Mouse (Mus musculus) embryonic stem cell, embryonic (primary cell): ENCODE results near the gene Tectb.

Experiments used
- CTCF ChIA-PET, 4 experiments: fragments of 300-600 bp in 2 of 4; fragments of 350-600 bp in 2 of 4; sonication (Branson Sonifier 250); formaldehyde crosslinking; loops; one replicate each; lab custom pipeline; 2022; ENCODE audit warnings: inconsistent platforms in 2 of 4; lab: Charles Lee
- POLR2A ChIA-PET, 4 experiments: fragments of 300-600 bp in 2 of 4; fragments of 350-600 bp in 2 of 4; sonication (Branson Sonifier 250); formaldehyde crosslinking; loops; one replicate each; lab custom pipeline; 2022; ENCODE audit warnings: antibody characterized with exemption in 4 of 4, inconsistent platforms in 1 of 4; lab: Charles Lee

Tectb gene

DNA sequence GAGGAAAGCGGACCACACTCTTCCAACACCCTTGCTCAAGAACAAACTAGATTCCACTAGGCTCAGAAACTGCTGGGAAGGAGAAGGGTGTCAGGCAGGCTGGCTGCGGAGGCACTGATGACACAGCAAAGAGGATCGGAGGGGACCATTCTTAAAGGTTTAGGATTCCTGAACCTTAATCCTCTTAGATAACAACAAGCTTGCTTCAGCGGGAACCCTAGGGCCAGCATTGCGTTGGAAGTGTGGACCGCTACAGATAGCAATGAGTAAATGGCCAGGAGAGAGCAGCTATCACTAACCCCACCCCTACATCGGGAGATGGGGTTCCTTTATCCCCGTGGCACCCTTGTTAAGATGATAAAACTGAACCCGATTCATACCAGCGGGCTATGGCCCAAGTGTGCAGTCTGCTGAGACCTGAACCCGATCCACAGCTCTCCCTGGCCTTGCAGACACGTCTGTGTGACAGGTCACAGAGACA is 38.2 kb downstream of the Tectb start:
- CTCF ChIA-PET, result interaction anchor here (0.6 to 2.9 kb wide), 49 partner anchors 8 to 1180 kb away, joined by 3 to 28 read pairs (median 4); partner anchors contain the start of genes Vti1a (in 1 of the 4) and Zdhhc6 (in 1 of the 4)
- POLR2A ChIA-PET, result interaction anchor here in 3 of 4 experiments (0.5 to 2.8 kb wide), 12 partner anchors 8 to 1619 kb away, joined by 3 to 15 read pairs (median 4); no protein-coding TSS in a partner anchor

DNA sequence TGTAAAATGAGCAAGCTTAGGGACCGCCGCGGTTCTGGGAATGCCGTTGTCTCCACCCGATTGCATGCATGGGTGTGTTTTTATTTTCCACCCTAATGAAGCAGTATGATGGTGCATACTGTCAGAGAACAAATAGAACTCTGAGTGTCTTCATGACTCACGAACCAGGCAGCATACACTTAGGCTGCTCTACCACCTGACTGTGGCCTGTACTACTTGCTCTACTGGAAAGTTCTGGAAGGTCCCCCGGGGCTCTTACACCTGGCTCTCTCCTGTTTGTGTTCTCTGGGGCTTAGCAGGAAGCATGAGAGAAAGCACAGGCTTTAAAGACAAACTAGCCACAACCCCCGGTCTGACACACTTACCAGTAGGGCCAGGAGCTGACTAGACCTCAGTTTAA is 38.8 kb downstream of the Tectb start:
- POLR2A ChIA-PET, result interaction anchor here in 3 of 4 experiments (0.5 to 2.8 kb wide), 10 partner anchors 8 to 396 kb away, joined by 3 to 15 read pairs (median 4); no protein-coding TSS in a partner anchor
- CTCF ChIA-PET, result interaction anchor here in 3 of 4 experiments (0.6 to 2.9 kb wide), 27 partner anchors 8 to 1180 kb away, joined by 3 to 28 read pairs (median 5); partner anchors contain the start of genes Vti1a (in 1 of the 3) and Zdhhc6 (in 1 of the 3)

DNA sequence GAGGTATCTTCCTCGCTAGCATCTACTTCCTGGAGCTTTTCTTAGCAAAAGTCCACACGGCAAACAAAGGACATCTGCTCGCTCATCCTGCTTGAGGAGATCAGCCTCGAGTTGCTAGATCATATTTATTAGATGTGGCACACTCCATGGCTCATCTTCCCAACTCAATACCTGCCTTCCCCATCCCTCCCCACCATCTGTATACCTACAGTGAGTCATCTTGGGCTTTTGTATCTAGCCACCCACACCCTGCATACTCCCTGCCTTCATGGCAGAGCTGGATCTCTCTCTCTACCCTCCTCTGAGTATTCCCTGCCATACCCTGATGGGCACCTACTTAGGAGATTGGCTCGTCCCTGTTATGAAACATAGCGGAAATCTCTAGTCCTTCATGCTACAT is 40.7 kb downstream of the Tectb start:
- ChIA-PET CTCF (interaction anchor here in 2 of 4 experiments (0.6 to 0.7 kb wide), 2 partner anchors 14 to 335 kb away, joined by 3 read pairs; no protein-coding TSS in a partner anchor), POLR2A (interaction anchor here in 2 of 4 experiments (1.0 to 2.8 kb wide), 3 partner anchors 10 to 70 kb away, joined by 3 to 7 read pairs (median 4); no protein-coding TSS in a partner anchor)

DNA sequence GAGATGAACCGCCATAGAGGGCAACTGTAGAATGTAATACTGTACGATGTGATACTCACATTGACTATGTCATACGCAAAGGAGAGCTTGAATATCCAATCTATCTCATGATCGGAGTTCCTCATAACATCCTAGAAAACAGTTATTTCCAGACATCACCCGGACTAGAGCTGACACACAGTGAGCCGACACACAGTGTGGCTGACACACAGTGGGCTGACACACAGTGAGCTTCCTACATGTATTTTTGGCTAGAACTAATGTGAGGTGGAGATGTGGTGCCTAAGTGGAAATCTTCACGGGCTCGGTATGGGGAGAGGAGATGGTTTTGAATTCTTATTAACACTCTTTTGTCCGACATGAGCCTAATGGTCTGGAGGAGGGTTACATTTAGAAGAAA is 41.7 kb downstream of the Tectb start:
- ChIA-PET CTCF (interaction anchor here in 1 of 4 experiments (1.0 kb wide), 1 partner anchor 9 kb away, joined by 4 read pairs; no protein-coding TSS in a partner anchor), POLR2A (interaction anchor here in 2 of 4 experiments (0.6 to 2.8 kb wide), 5 partner anchors 9 to 1252 kb away, joined by 3 to 7 read pairs (median 4); no protein-coding TSS in a partner anchor)

DNA sequence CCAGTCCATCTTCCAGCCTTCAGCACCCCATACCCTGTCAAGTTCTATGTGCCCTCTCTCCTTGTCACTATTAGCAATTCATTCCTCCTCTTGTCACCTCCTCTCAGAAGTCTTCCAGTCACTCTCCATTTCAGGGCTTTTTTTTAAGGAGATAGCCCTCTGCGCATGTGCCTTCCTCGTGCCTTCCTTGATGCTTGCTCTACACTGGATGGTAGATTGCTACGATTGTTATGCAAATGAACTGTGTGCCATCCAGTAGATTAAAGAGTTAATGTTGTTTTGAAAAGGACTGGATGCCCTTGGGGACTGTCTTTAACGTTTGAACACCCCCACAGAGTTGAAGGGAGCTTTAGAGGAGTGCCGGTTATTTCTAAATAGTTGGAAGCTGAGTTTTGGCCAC is 46.1 kb downstream of the Tectb start:
- ChIA-PET POLR2A (interaction anchor here in 2 of 4 experiments (1.0 to 3.2 kb wide), 9 partner anchors 8 to 1336 kb away, joined by 3 to 16 read pairs (median 4); partner anchors contain the start of genes Vti1a (in 1 of the 2) and Zdhhc6 (in 1 of the 2)), CTCF (interaction anchor here in 3 of 4 experiments (0.7 to 2.1 kb wide), 4 partner anchors 9 to 106 kb away, joined by 3 to 7 read pairs (median 5); no protein-coding TSS in a partner anchor)

DNA sequence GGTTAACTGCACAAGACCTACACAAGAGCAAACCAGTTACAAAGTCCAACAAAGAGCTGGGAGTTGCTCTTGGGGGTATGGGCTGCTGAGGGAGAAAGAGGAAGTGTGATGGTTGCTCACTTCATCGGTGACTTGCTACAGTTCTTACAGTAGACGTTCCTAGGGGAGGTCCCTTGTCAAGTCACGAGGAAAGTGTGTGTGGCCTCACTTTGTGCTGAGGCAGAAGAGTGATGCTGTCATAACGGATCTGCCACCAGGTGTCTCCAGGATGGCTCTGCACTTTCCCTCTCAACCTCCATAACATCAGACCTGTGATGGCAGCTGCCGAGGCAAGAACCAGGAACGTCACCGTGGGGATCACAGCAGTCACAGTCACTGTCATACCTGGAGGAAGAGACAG is 46.6 kb downstream of the Tectb start:
- ChIA-PET CTCF (interaction anchor here in 3 of 4 experiments (0.7 to 1.5 kb wide), 3 partner anchors 9 to 77 kb away, joined by 3 to 7 read pairs (median 4); no protein-coding TSS in a partner anchor), POLR2A (interaction anchor here in 2 of 4 experiments (0.6 to 3.2 kb wide), 9 partner anchors 8 to 1336 kb away, joined by 3 to 16 read pairs (median 4); partner anchors contain the start of genes Vti1a (in 1 of the 2) and Zdhhc6 (in 1 of the 2))

DNA sequence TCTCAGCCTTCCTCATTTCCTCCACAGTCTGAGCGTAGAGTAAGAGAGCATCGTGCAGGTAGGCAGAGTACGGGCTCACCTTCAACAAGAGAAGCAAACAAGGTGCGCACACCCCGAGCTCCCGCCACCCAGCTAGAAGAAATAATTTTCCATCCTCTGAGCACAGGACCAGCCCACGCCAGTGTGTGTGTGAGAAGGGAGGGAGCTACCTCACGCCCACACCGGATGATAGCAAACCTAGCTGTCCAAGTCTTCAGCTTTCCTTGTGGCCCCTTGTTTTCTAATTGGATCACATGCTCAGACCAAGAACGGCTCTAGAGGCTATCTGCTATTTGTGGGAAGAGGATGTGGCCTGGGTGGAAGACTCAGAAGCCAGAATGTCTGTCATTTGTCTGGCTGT is 50.5 kb downstream of the Tectb start:
- CTCF ChIA-PET, result interaction anchor here (0.5 to 2.1 kb wide), 7 partner anchors 13 to 969 kb away, joined by 3 to 12 read pairs (median 4); no protein-coding TSS in a partner anchor
- POLR2A ChIA-PET, result interaction anchor here in 3 of 4 experiments (0.7 to 2.6 kb wide), 6 partner anchors 9 to 25 kb away, joined by 3 to 8 read pairs (median 4); no protein-coding TSS in a partner anchor

DNA sequence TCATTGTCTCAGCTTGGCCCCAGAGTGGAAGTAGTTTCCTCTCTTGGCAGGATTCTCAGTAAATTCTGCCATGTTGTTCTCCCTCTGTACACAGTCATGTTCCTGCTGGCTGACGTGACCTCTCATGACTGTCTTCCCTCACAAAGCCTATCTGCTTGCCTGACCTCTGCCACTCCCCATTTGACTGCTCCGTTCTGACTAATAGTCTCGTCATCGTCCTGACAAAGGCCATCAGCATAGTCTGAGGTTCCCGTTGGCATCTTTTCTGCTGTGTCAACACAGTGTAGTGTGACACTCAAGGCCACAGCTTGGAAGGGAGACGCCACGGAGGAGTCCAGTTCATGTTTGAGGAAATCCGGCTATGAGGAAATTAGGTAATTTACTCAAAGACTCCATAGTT is 51.6 kb downstream of the Tectb start:
- ChIA-PET CTCF (no interaction called here), POLR2A (interaction anchor here in 2 of 4 experiments (0.6 to 1.6 kb wide), 2 partner anchors 22 to 172 kb away, joined by 4 read pairs; no protein-coding TSS in a partner anchor)

DNA sequence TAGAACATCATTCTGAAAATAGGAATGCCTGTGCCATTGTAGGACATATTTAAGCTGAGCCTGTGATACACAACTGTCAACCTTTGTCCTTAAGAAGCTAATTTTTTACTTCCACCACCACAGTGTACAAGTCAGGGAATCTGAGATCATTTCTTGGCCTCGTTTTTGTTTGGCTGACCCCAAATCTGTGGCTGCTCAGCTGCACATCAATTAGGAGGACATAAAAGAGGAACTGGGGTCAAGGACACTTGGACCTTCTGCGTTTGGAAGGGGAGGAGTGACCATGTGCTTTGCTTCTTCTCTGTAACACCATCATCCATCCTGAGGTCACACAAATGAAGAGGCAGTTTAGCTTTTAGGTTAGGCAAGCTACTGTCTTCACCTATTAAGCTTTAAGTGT is 55.5 kb downstream of the Tectb start:
- CTCF ChIA-PET, result interaction anchor here in 2 of 4 experiments (0.7 to 3.3 kb wide), 2 partner anchors 18 to 468 kb away, joined by 3 to 10 read pairs; no protein-coding TSS in a partner anchor
- POLR2A ChIA-PET, result interaction anchor here in 1 of 4 experiments (0.9 to 2.3 kb wide), 2 partner anchors 18 to 66 kb away, joined by 3 to 9 read pairs; no protein-coding TSS in a partner anchor

DNA sequence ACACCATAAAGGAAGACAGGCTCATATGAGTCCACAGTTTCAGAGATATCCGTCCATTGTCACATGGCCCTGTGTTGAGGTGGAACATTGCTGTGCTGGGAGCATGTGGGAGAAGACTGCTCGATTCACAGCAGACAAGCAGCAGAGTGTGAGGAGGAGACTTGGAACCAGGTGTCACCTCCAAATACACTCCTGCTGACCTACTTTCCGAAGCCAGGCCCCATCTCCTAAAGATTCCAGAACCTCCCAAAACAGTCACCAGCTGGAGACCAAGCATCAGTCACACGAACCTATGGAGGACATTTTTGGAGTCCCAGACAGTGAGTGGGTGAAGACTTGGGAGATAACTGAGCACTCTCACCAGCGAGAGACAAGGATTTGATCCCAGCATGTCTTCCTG is 56.0 kb downstream of the Tectb start:
- CTCF ChIA-PET, result interaction anchor here in 1 of 4 experiments (3.3 kb wide), 1 partner anchor 19 kb away, joined by 10 read pairs; no protein-coding TSS in a partner anchor

DNA sequence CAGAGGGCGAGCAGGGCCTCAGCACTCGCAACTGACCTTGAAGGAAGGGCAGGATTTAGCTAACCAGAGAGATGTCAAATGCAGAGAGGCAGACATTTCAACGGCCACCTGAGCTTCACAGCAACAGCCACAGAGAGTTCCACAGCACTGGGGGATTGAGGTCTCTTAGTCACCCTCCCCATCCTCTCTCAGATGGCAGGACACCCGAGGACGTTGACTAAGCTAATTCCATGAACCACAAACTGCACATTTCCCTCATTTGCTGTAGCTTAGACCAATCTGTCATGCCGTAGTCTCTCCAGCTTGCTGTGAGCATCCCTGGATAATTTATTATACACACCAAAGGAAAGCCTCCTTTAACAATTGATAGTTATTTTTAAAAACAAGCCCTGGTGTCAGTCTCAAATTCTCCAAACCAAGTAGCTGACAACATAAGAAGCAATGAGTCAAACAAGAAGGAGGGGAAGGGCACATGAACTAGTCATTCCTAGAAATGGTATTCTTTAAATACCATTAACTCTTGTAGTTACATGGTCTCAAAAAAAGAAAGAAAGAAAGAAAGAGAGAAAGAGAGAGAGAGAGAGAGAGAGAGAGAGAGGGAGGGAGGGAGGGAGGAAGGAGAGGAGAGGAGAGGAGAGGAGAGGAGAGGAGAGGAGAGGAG is 59.4 kb downstream of the Tectb start:
- ChIA-PET POLR2A (interaction anchor here in 2 of 4 experiments (0.6 to 2.8 kb wide), 3 partner anchors 10 to 197 kb away, joined by 3 to 8 read pairs (median 4); no protein-coding TSS in a partner anchor), CTCF (interaction anchor here in 2 of 4 experiments (0.5 to 0.8 kb wide), 2 partner anchors 41 to 962 kb away, joined by 3 to 5 read pairs; no protein-coding TSS in a partner anchor)

More for the DNA sequence above, 56.0 kb downstream of the Tectb start:
- POLR2A ChIA-PET, result interaction anchor here in 1 of 4 experiments (0.9 kb wide), 1 partner anchor 66 kb away, joined by 3 read pairs; no protein-coding TSS in a partner anchor

DNA sequence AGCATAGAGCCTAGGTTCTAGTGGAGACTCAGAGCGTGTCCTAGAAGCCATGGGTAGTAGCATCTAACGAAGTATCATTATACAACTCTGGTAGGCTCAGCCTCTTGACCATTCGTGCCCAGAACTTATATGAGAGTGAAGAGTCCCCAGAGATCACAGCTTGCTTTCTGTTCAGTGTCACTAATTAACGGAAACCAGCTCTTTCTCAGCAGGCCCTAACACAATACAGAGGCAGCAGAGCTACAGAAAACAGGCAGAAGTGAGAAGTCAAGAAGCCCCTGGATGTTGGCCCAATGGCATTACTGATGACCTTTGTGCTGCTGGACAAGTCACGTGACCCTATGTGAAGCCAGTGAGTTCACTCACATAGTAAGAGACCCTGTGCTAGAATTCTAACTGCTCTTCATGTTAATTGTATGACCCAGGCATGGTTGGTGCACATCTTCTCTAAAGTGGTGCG is 60.7 kb downstream of the Tectb start, which contains the start of gene Gucy2g:
Gene Gucy2g (minus strand): TSS at position 51 of the 460 bp plus-strand sequence.
- ChIA-PET POLR2A (interaction anchor here in 1 of 4 experiments (0.6 kb wide), 1 partner anchor 666 kb away, joined by 3 read pairs; no protein-coding TSS in a partner anchor), CTCF (no interaction called here)

DNA sequence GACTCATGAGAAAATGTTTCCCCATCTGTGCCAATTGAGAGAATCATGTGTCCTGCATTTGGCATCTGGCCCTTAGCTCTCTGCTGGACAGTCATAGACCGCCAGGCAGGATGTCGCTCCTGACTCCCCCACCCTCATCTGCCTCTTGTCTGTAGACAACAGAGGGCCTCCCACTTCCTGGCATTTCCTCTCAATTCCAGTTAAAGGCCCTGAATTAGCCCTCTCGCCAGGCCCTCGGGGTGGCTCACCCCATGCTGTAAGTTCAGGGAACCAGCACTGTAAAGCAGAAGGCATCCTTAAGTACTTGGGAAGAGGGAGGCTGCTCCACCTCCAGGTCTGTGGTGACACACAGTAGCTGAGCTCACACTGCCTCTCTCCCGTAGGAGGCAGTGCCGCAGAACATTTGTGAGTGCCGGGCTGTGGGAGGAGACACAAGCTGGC is 64.3 kb downstream of the Tectb start:
- POLR2A ChIA-PET, result interaction anchor here in 3 of 4 experiments (0.9 to 1.5 kb wide), 5 partner anchors 9 to 35 kb away, joined by 3 to 4 read pairs (median 4); no protein-coding TSS in a partner anchor

More for the DNA sequence above, 64.3 kb downstream of the Tectb start:
- CTCF ChIA-PET, result interaction anchor here in 3 of 4 experiments (0.6 to 2.3 kb wide), 7 partner anchors 14 to 88 kb away, joined by 3 to 11 read pairs (median 3); no protein-coding TSS in a partner anchor
